Mouse (Mus musculus): ENCODE data around the gene Tcte1. TPM values are rescaled to one million over a fixed set of nuclear protein-coding genes. Genes with fewer than 3 reads are reported as not detected.
A peak's percentile ranks its signal among the peaks of the same experiment; 100 is the strongest.

Gene Tcte1
- total RNA-seq, 1 experiment: 0.09 TPM

- peak; percentile 83 for DNase-seq (ENCODE audit: low read depth, low spot score)
- H3K9ac ChIP-seq (ENCODE audit: insufficient read depth, low read depth, low read length, poor library complexity, severe bottlenecking): peak overlapping the region; percentile 22; the same call in 1 of the 2 replicates
- TF ChIP-seq ZC3H11A (IDR thresholded peaks at IDR 0.05; ENCODE audit: borderline replicate concordance, low read depth, low read length) (peak; percentile 94), CHD2 (IDR thresholded peaks at IDR 0.05; ENCODE audit: low read depth, low read length) (no peak), MAFK (IDR thresholded peaks at IDR 0.05; ENCODE audit: insufficient read depth, low read depth, low read length) (no peak)
- H3K27ac ChIP-seq (ENCODE audit: insufficient read depth, low read depth, low read length, poor library complexity, severe bottlenecking): no peak overlapping the region
- in situ Hi-C loops (cut with MboI; ENCODE audit: low sequenced_read_pairs in 2 of 2, unreplicated experiment in 2 of 2): loop anchor here (10.0 kb wide), 1 partner anchor 76 kb away; the partner anchor contains the start of gene Nfkbie (in 2 of the 2)
- no peaks in the 10 kb centered on the region for H3K9me3 ChIP-seq (ENCODE audit: control insufficient read depth, insufficient read depth, low read depth, low read length)
- no peak overlapping the region for H3K4me3 ChIP-seq (ENCODE audit: insufficient read depth in 1 of 2, low read depth in 1 of 2, low read length in 2 of 2, poor library complexity in 1 of 2, severe bottlenecking in 1 of 2)
- H3K36me3 ChIP-seq (ENCODE audit: control insufficient read depth, insufficient read depth, low read length, poor library complexity, severe bottlenecking): no peaks in the 10 kb centered on the region
- peaks cover 11 to 13% of the 10 kb centered on the region in 2 experiments for H3K4me1 ChIP-seq (ENCODE audit: control insufficient read depth in 2 of 2, insufficient read depth in 2 of 2, low read length in 2 of 2, poor library complexity in 1 of 2)
These were observed 44.9 kb upstream of the Tcte1 start for GRCm38 (mm10) chr17:45478234-45478825.

- DNase-seq (ENCODE audit: low read depth, low spot score): no peak
- TF ChIP-seq HCFC1 (IDR thresholded peaks at IDR 0.05; ENCODE audit: borderline replicate concordance, insufficient read depth, low read length) (no peak), MAFK (IDR thresholded peaks at IDR 0.05; ENCODE audit: insufficient read depth, low read depth, low read length) (no peak), ZNF384 (IDR thresholded peaks at IDR 0.05; ENCODE audit: low read depth, low read length) (no peak), ZC3H11A (IDR thresholded peaks at IDR 0.05; ENCODE audit: borderline replicate concordance, low read depth, low read length) (no peak), CHD2 (IDR thresholded peaks at IDR 0.05; ENCODE audit: low read depth, low read length) (no peak)
- in situ Hi-C loops (cut with MboI; ENCODE audit: low sequenced_read_pairs in 2 of 2, unreplicated experiment in 2 of 2): no loop called here
- H3K27ac ChIP-seq (ENCODE audit: insufficient read depth, low read depth, low read length, poor library complexity, severe bottlenecking): no peak overlapping the region
- peaks cover 3 to 4% of the 10 kb centered on the region in 2 experiments for H3K4me1 ChIP-seq (ENCODE audit: control insufficient read depth in 2 of 2, insufficient read depth in 2 of 2, low read length in 2 of 2, poor library complexity in 1 of 2)
- no peak overlapping the region for H3K4me3 ChIP-seq (ENCODE audit: insufficient read depth in 1 of 2, low read depth in 1 of 2, low read length in 2 of 2, poor library complexity in 1 of 2, severe bottlenecking in 1 of 2)
- no peak overlapping the region for H3K9ac ChIP-seq (ENCODE audit: insufficient read depth, low read depth, low read length, poor library complexity, severe bottlenecking)
- no peaks in the 10 kb centered on the region for H3K9me3 ChIP-seq (ENCODE audit: control insufficient read depth, insufficient read depth, low read depth, low read length)
- H3K36me3 ChIP-seq (ENCODE audit: control insufficient read depth, insufficient read depth, low read length, poor library complexity, severe bottlenecking): no peaks in the 10 kb centered on the region
These were observed 42.8 kb upstream of the Tcte1 start for GRCm38 (mm10) chr17:45480429-45480828.

- no peak for DNase-seq (ENCODE audit: low read depth, low spot score)
- no peaks in the 10 kb centered on the region for H3K4me1 ChIP-seq (ENCODE audit: control insufficient read depth in 2 of 2, insufficient read depth in 2 of 2, low read length in 2 of 2, poor library complexity in 1 of 2)
- no peaks in the 10 kb centered on the region for H3K9me3 ChIP-seq (ENCODE audit: control insufficient read depth, insufficient read depth, low read depth, low read length)
- H3K9ac ChIP-seq (ENCODE audit: insufficient read depth, low read depth, low read length, poor library complexity, severe bottlenecking): no peak overlapping the region
- in situ Hi-C loops (cut with MboI; ENCODE audit: low sequenced_read_pairs in 2 of 2, unreplicated experiment in 2 of 2): no loop called here
- H3K4me3 ChIP-seq (ENCODE audit: insufficient read depth in 1 of 2, low read depth in 1 of 2, low read length in 2 of 2, poor library complexity in 1 of 2, severe bottlenecking in 1 of 2): no peak overlapping the region
- TF ChIP-seq HCFC1 (IDR thresholded peaks at IDR 0.05; ENCODE audit: borderline replicate concordance, insufficient read depth, low read length) (no peak), ZC3H11A (IDR thresholded peaks at IDR 0.05; ENCODE audit: borderline replicate concordance, low read depth, low read length) (no peak), MAFK (IDR thresholded peaks at IDR 0.05; ENCODE audit: insufficient read depth, low read depth, low read length) (no peak), ZNF384 (IDR thresholded peaks at IDR 0.05; ENCODE audit: low read depth, low read length) (no peak), CHD2 (IDR thresholded peaks at IDR 0.05; ENCODE audit: low read depth, low read length) (no peak)
- no peak overlapping the region for H3K27ac ChIP-seq (ENCODE audit: insufficient read depth, low read depth, low read length, poor library complexity, severe bottlenecking)
- H3K36me3 ChIP-seq (ENCODE audit: control insufficient read depth, insufficient read depth, low read length, poor library complexity, severe bottlenecking): no peaks in the 10 kb centered on the region
These were observed 37.7 kb upstream of the Tcte1 start for GRCm38 (mm10) chr17:45485581-45485980.

GRCm38 (mm10) chr17:45487216-45487615 lies 36.0 kb upstream of the Tcte1 start:
- in situ Hi-C loops (cut with MboI; ENCODE audit: low sequenced_read_pairs in 2 of 2, unreplicated experiment in 2 of 2): no loop called here
- no peaks in the 10 kb centered on the region for H3K4me1 ChIP-seq (ENCODE audit: control insufficient read depth in 2 of 2, insufficient read depth in 2 of 2, low read length in 2 of 2, poor library complexity in 1 of 2)
- no peak for DNase-seq (ENCODE audit: low read depth, low spot score)
- no peaks in the 10 kb centered on the region for H3K9me3 ChIP-seq (ENCODE audit: control insufficient read depth, insufficient read depth, low read depth, low read length)
- no peak overlapping the region for H3K27ac ChIP-seq (ENCODE audit: insufficient read depth, low read depth, low read length, poor library complexity, severe bottlenecking)
- no peak overlapping the region for H3K9ac ChIP-seq (ENCODE audit: insufficient read depth, low read depth, low read length, poor library complexity, severe bottlenecking)
- H3K4me3 ChIP-seq (ENCODE audit: insufficient read depth in 1 of 2, low read depth in 1 of 2, low read length in 2 of 2, poor library complexity in 1 of 2, severe bottlenecking in 1 of 2): no peak overlapping the region
- no peaks in the 10 kb centered on the region for H3K36me3 ChIP-seq (ENCODE audit: control insufficient read depth, insufficient read depth, low read length, poor library complexity, severe bottlenecking)
- TF ChIP-seq MAFK (IDR thresholded peaks at IDR 0.05; ENCODE audit: insufficient read depth, low read depth, low read length): no peak
- TF ChIP-seq ZNF384 (IDR thresholded peaks at IDR 0.05; ENCODE audit: low read depth, low read length): no peak

Measured in ES-E14 (cell line).